Mouse (Mus musculus) MEL (cell line): ENCODE results near the gene Prmt1. TPM values are rescaled to one million over a fixed set of nuclear protein-coding genes. Genes with fewer than 3 reads are reported as not detected.
A peak's percentile ranks its signal among the peaks of the same experiment; 100 is the strongest.

Source experiments
- DNase-seq: peaks from one replicate; pipeline ENCODE4 v3.0.0; 2011; ENCODE audit warnings: low read depth, low spot score
- H3K27ac ChIP-seq: 2 replicates; pipeline ENCODE4 v1.5.1; 2012; ENCODE audit warnings: low read depth, mild to moderate bottlenecking, control low read depth, low read length, moderate library complexity; ENCODE audit not compliant: control insufficient read depth
- H3K27me3 ChIP-seq, 2 experiments: fragments of 150-350 bp in 1 of 2; sonication (generic) in 1 of 2; 2 replicates each; pipeline ENCODE4 v1.6.1; 2012; ENCODE audit warnings: low read length in 2 of 2, mild to moderate bottlenecking in 2 of 2, improper control_type of control experiment in 1 of 2, moderate library complexity in 1 of 2; ENCODE audit not compliant: insufficient read depth in 2 of 2, control insufficient read depth in 1 of 2
- H3K36me3 ChIP-seq, 2 experiments: 2 replicates each; pipeline ENCODE4 v1.6.1; 2012 to 2014; ENCODE audit warnings: low read length in 2 of 2, improper control_type of control experiment in 1 of 2, inconsistent platforms in 1 of 2, mild to moderate bottlenecking in 1 of 2; ENCODE audit not compliant: insufficient read depth in 2 of 2, control insufficient read depth in 1 of 2
- H3K4me1 ChIP-seq, 2 experiments: fragments of 150-350 bp in 1 of 2; sonication (generic) in 1 of 2; 2 replicates each; pipeline ENCODE4 v1.6.1; 2012; ENCODE audit warnings: low read length in 2 of 2, improper control_type of control experiment in 1 of 2, mild to moderate bottlenecking in 1 of 2; ENCODE audit not compliant: insufficient read depth in 2 of 2, control insufficient read depth in 1 of 2
- H3K4me3 ChIP-seq, 2 experiments: fragments of 150-350 bp in 1 of 2; sonication (generic) in 1 of 2; 2 replicates each; pipeline ENCODE4 v1.5.1; 2012; ENCODE audit warnings: low read depth in 2 of 2, low read length in 2 of 2, mild to moderate bottlenecking in 2 of 2, moderate library complexity in 2 of 2, control low read depth in 1 of 2, improper control_type of control experiment in 1 of 2; ENCODE audit not compliant: control insufficient read depth in 1 of 2, insufficient read depth in 1 of 2
- H3K79me2 ChIP-seq: 2 replicates; pipeline ENCODE4 v1.6.1; 2012; ENCODE audit warnings: mild to moderate bottlenecking, low read length, moderate library complexity; ENCODE audit not compliant: control insufficient read depth, poor library complexity, insufficient read depth
- H3K9ac ChIP-seq: 2 replicates; pipeline ENCODE4 v1.6.1; 2012; ENCODE audit warnings: low read depth, mild to moderate bottlenecking, control low read depth, low read length, moderate library complexity; ENCODE audit not compliant: control insufficient read depth, poor library complexity, severe bottlenecking
- H3K9me3 ChIP-seq: fragments of 150-350 bp; sonication (generic); replicated peaks from 2 replicates; pipeline ENCODE4 v1.6.1; 2012; ENCODE audit warnings: mild to moderate bottlenecking, low read length, improper control_type of control experiment, moderate library complexity; ENCODE audit not compliant: insufficient read depth
- CHD2 ChIP-seq: IDR thresholded peaks from 2 replicates; pipeline ENCODE4 v1.6.1; 2011; ENCODE audit warnings: low read length, improper control_type of control experiment
- EP300 ChIP-seq, 2 experiments: IDR thresholded peaks; 2 replicates each; pipeline ENCODE4 v1.6.1; 2011; ENCODE audit warnings: improper control_type of control experiment in 2 of 2, low read length in 2 of 2, low read depth in 1 of 2, mild to moderate bottlenecking in 1 of 2
- GABPA ChIP-seq: IDR thresholded peaks from 2 replicates; pipeline ENCODE4 v1.6.1; 2012; ENCODE audit warnings: low read depth, mild to moderate bottlenecking, inconsistent platforms, low read length, improper control_type of control experiment, moderate library complexity
- GATA1 ChIP-seq: IDR thresholded peaks from 2 replicates; pipeline ENCODE4 v1.6.1; 2011; ENCODE audit warnings: low read depth, low read length, improper control_type of control experiment
- KAT2A ChIP-seq: conservative IDR thresholded peaks from 2 replicates; pipeline ENCODE4 v1.6.1; 2012; ENCODE audit warnings: low read depth, low read length, improper control_type of control experiment, inconsistent platforms
- MAX ChIP-seq: IDR thresholded peaks from 2 replicates; pipeline ENCODE4 v1.6.1; 2011; ENCODE audit warnings: low read length, improper control_type of control experiment
- MYB ChIP-seq: IDR thresholded peaks from 2 replicates; pipeline ENCODE4 v1.6.1; 2011; ENCODE audit warnings: mild to moderate bottlenecking, low read depth, low read length, improper control_type of control experiment
- MYC ChIP-seq: IDR thresholded peaks from 2 replicates; pipeline ENCODE4 v1.6.1; 2011; ENCODE audit warnings: low read depth, mild to moderate bottlenecking, low read length, improper control_type of control experiment, moderate library complexity
- NELFE ChIP-seq: IDR thresholded peaks from 2 replicates; pipeline ENCODE4 v1.6.1; 2011; ENCODE audit warnings: low read depth, low read length, improper control_type of control experiment
- NRF1 ChIP-seq: IDR thresholded peaks from 2 replicates; pipeline ENCODE4 v1.6.1; 2014; ENCODE audit warnings: low read depth, mild to moderate bottlenecking, inconsistent platforms, low read length, improper control_type of control experiment, moderate library complexity; ENCODE audit not compliant: poor library complexity, insufficient read depth, severe bottlenecking
- POLR2AphosphoS5 ChIP-seq: IDR thresholded peaks from 2 replicates; pipeline ENCODE4 v1.6.1; 2012; ENCODE audit warnings: low read depth, borderline replicate concordance, mild to moderate bottlenecking, inconsistent platforms, low read length, moderate library complexity, mixed read lengths
- RAD21 ChIP-seq: IDR thresholded peaks from 2 replicates; pipeline ENCODE4 v1.6.1; 2011; ENCODE audit warnings: mild to moderate bottlenecking, low read depth, low read length, improper control_type of control experiment
- SMC3 ChIP-seq: IDR thresholded peaks from 2 replicates; pipeline ENCODE4 v1.6.1; 2011; ENCODE audit warnings: low read depth, low read length, improper control_type of control experiment
- TAL1 ChIP-seq: IDR thresholded peaks from 2 replicates; pipeline ENCODE4 v1.6.1; 2012; ENCODE audit warnings: mild to moderate bottlenecking, inconsistent platforms, low read length, moderate library complexity, mixed read lengths
- TCF12 ChIP-seq: IDR thresholded peaks from 2 replicates; pipeline ENCODE4 v1.6.1; 2014; ENCODE audit warnings: low read depth, mild to moderate bottlenecking, inconsistent platforms, low read length, improper control_type of control experiment, moderate library complexity
- UBTF ChIP-seq: IDR thresholded peaks from 2 replicates; pipeline ENCODE4 v1.6.1; 2012; ENCODE audit warnings: low read depth, mild to moderate bottlenecking, inconsistent platforms, low read length, improper control_type of control experiment, moderate library complexity, borderline replicate concordance; ENCODE audit not compliant: insufficient read depth
- ZC3H11A ChIP-seq: IDR thresholded peaks from 2 replicates; pipeline ENCODE4 v1.6.1; 2012; ENCODE audit warnings: low read depth, mild to moderate bottlenecking, inconsistent platforms, low read length, improper control_type of control experiment
- ZMIZ1 ChIP-seq: IDR thresholded peaks from 2 replicates; pipeline ENCODE4 v1.6.1; 2012; ENCODE audit warnings: low read depth, mild to moderate bottlenecking, inconsistent platforms, low read length, improper control_type of control experiment, moderate library complexity
- polyA plus RNA-seq, 2 experiments: library from polyadenylated mRNA; stranded (reverse) in 1 of 2; unstranded in 1 of 2; fragments of >175 nt in 1 of 2; fragments of >200 nt in 1 of 2; gene quantifications; 2 replicates each; pipeline versions ENCODE4 v1.2.1 to v1.2.4; 2012; ENCODE audit warnings: low replicate concordance in 2 of 2, low read depth in 1 of 2; ENCODE audit not compliant: insufficient read length in 2 of 2, insufficient read depth in 1 of 2, missing spikeins in 1 of 2
- total RNA-seq: library from RNA; depleted of rRNA; stranded (reverse); fragments of 300-350 nt; gene quantifications from 2 replicates; pipeline ENCODE4 v1.2.3, GENCODE M21; 2012

The Prmt1 gene
- total and polyA plus RNA-seq, 3 experiments: 254 to 715 (median 317) TPM

- no peaks in the 10 kb centered on the region for H3K9me3 ChIP-seq
- peaks cover 20% of the 10 kb centered on the region for H3K79me2 ChIP-seq
- H3K4me3 ChIP-seq: no peak overlapping the region
- H3K27ac ChIP-seq: no peak overlapping the region
- TF ChIP-seq NELFE: no peak
- TF ChIP-seq ZMIZ1: peak; percentile 68; the same call in 1 of the 2 replicates
- no peaks in the 10 kb centered on the region for H3K4me1 ChIP-seq
- H3K27me3 ChIP-seq: no peaks in the 10 kb centered on the region
- no peak overlapping the region for H3K9ac ChIP-seq
- DNase-seq: no peak
- H3K36me3 ChIP-seq: peaks cover 1 to 7% of the 10 kb centered on the region in 2 experiments; a peak in 3 of 4 replicates
Observed at GRCm38 (mm10) chr7:45002440-45002839, 16.1 kb upstream of the Prmt1 start.

DNA sequence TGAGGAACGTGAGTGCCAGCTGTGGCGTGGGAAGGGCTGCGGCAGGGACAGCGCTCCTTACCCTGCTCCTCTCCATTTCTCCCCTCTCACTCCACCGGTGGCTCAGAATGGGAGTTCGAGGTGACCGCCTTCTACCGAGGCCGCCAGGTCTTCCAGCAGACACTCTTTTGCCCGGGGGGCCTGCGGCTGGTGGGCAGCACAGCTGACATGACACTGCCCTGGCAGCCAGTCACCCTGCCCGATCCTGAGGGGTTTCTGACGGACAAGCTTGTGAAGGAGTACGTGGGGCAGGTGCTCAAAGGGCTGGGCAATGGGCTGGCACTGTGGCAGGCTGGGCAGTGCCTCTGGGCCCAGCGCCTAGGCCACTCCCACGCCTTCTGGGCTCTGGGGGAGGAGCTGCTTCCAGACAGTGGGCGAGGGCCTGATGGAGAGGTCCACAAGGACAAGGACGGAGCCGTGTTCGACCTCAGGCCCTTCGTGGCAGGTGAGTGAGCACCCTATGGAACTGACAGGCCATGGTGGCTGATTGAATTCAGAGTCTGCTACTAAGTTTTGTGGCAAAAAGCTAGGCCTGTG lies 14.3 kb upstream of the Prmt1 start:
- Histone ChIP-seq H3K79me2 (peaks cover 22% of the 10 kb centered on the region), H3K27ac (no peak overlapping the region), H3K9me3 (no peaks in the 10 kb centered on the region), H3K27me3 (no peaks in the 10 kb centered on the region)
- no peak for TF ChIP-seq SMC3
- no peak for TF ChIP-seq NRF1
- TF ChIP-seq POLR2AphosphoS5: no peak
- TF ChIP-seq CHD2: no peak
- no peak for TF ChIP-seq MAX
- TF ChIP-seq UBTF: no peak
- no peak for TF ChIP-seq NELFE
- TF ChIP-seq GATA1: no peak
- no peak for TF ChIP-seq RAD21
- no peak for TF ChIP-seq TAL1
- no peak for TF ChIP-seq KAT2A
- no peak for TF ChIP-seq TCF12
- no peak for TF ChIP-seq MYB
- TF ChIP-seq ZC3H11A: no peak
- TF ChIP-seq EP300 (IDR thresholded peaks at IDR 0.05; ENCODE audit: low read depth in 1 of 2, low read length in 2 of 2): no peak
- TF ChIP-seq MYC: no peak
- no peak for TF ChIP-seq GABPA
- TF ChIP-seq, all 39 proteins: peak for 0
- H3K36me3 ChIP-seq: peaks cover 1 to 9% of the 10 kb centered on the region in 2 experiments; a peak in 3 of 4 replicates
- H3K4me1 ChIP-seq: no peaks in the 10 kb centered on the region
- no peak overlapping the region for H3K9ac ChIP-seq
- DNase-seq: no peak
- H3K4me3 ChIP-seq: no peak overlapping the region
